In the genomic region with DNA sequence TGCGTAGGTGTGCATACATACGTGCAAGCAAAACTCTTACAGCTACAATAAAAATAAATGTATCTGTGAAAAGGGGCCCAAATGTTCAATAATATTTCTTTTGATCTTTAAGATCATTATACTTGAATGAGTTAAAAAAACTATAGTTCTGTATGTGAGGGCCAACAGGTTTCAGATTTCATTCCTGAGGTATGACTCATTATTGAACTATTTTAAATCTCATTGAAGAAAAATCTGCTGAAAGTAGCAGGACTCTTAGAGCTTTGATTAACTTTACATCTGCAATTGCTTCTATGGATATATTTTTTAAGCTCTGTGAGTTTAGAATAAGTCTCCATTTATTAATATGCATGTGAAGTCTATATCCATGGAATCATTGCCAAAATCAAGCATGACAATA, we compare ENCODE assay signal across 15 mouse cellular contexts.
"Had no signal": no experiment of that assay in that cellular context is flagged by ENCODE, and none has a peak within 500 bp of the region (broad histone marks: within the 10 kb centered on the region; RNA-seq: fewer than 3 reads in every experiment).

No protein-coding gene starts in this region.

- H3K9me3 ChIP-seq: neural tube, embryonic 15.5 days; stomach, embryonic 15.5 days had no signal

- H3K4me1 ChIP-seq: neural tube, embryonic 15.5 days; stomach, embryonic 15.5 days had no signal

- H3K4me3 ChIP-seq: neural tube, embryonic 15.5 days; stomach, embryonic 15.5 days had no signal

- H3K27ac ChIP-seq: neural tube, embryonic 15.5 days; stomach, embryonic 15.5 days; stomach, postnatal 0 days had no signal

- H3K9ac ChIP-seq: neural tube, embryonic 15.5 days; stomach, embryonic 15.5 days had no signal

- H3K27me3 ChIP-seq: neural tube, embryonic 15.5 days; stomach, embryonic 15.5 days had no signal

- H3K4me2 ChIP-seq: neural tube, embryonic 15.5 days; stomach, embryonic 15.5 days had no signal

- H3K36me3 ChIP-seq: neural tube, embryonic 15.5 days; stomach, embryonic 15.5 days had no signal

- DNase-seq: retina, postnatal 1 day; right cerebral cortex, adult 18-20 months; right cerebral cortex, postnatal 14 days; right cerebral cortex, postnatal 25 days; right cerebral cortex, postnatal 4 days; spleen, adult 18-20 months; thymus, adult 18-20 months; thymus, adult 2 months; thymus, postnatal 14 days; thymus, postnatal 25 days; thymus, postnatal 36 days; thymus, postnatal 4 days had no signal
